Mouse (Mus musculus): ENCODE results near the gene Arid4a.

DNA sequence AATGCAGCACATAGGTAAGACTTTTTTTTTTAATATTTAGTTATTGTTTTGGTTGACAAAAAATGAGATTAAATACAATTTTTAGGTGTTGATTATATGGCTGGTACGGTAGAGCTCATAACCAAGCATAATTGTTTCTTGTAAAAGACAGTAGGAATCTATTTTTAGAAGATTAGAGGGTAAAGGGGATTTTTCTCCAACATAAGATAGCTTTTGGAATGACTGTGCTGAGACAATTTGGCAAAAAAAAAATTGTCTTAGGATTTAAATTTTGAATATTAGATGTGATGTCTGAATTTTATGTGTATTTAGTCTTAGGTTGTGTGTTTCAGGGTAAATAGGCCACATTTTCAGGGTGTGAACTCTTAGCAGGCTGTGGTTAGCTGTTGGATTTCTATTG, 32.8 kb downstream of the Arid4a start:
- TF ChIP-seq CTCF (conservative IDR thresholded peaks at IDR 0.05; ENCODE audit: low read length) (no peak), NANOG (IDR thresholded peaks at IDR 0.05; ENCODE audit: borderline replicate concordance, low read length) (no peak)

All from E14TG2a.4 (cell line).